Mouse (Mus musculus) heart, embryonic 16.5 days (tissue): ENCODE data around the gene Twnk. TPM values are rescaled to one million over a fixed set of nuclear protein-coding genes. Genes with fewer than 3 reads are reported as not detected.
A peak's percentile ranks its signal among the peaks of the same experiment; 100 is the strongest.

Source experiments
- ATAC-seq: fragments of 200-750 bp; cut with Nextera tagmentation; replicated peaks from 2 replicates; pipeline ENCODE4 v1.8.0; 2017; ENCODE audit warnings: moderate number of reproducible peaks; ENCODE audit not compliant: insufficient read depth, low FRiP score; ENCODE audit errors: extremely low read depth
- H3K27ac ChIP-seq: fragments of 300-500 bp; sonication (generic); 2 replicates; pipeline ENCODE4 v1.5.1; 2014; ENCODE audit warnings: mild to moderate bottlenecking, low read length, control low read depth, moderate library complexity
- H3K27me3 ChIP-seq: fragments of 300-500 bp; sonication (generic); 2 replicates; pipeline ENCODE4 v1.6.1; 2014; ENCODE audit warnings: low read length, mixed read lengths; ENCODE audit not compliant: control insufficient read depth, insufficient read depth
- H3K36me3 ChIP-seq: fragments of 300-500 bp; sonication (generic); 2 replicates; pipeline ENCODE4 v1.6.1; 2014; ENCODE audit not compliant: control insufficient read depth, insufficient read depth
- H3K4me1 ChIP-seq: fragments of 300-500 bp; sonication (generic); 2 replicates; pipeline ENCODE4 v1.6.1; 2014; ENCODE audit warnings: low read length, mixed read lengths; ENCODE audit not compliant: control insufficient read depth, insufficient read depth
- H3K4me2 ChIP-seq: fragments of 300-500 bp; sonication (generic); 2 replicates; pipeline ENCODE4 v1.6.1; 2014; ENCODE audit warnings: low read depth, mild to moderate bottlenecking, control low read depth, low read length
- H3K4me3 ChIP-seq: fragments of 300-500 bp; sonication (generic); 2 replicates; pipeline ENCODE4 v1.5.1; 2014; ENCODE audit warnings: mild to moderate bottlenecking, control low read depth, low read length
- H3K9ac ChIP-seq: fragments of 300-500 bp; sonication (generic); 2 replicates; pipeline ENCODE4 v1.6.1; 2014; ENCODE audit warnings: low read length, control low read depth
- H3K9me3 ChIP-seq: fragments of 300-500 bp; sonication (generic); replicated peaks from 2 replicates; pipeline ENCODE4 v1.6.1; 2016; ENCODE audit warnings: low read length; ENCODE audit not compliant: control insufficient read depth
- WGBS: fragments of 180-500 bp; shearing (Covaris S2); extraction: QIAGEN DNeasy Blood & Tissue Kit; methylation state at CpG from one replicate; pipeline ENCODE4 v1.1.7; 2014; 5-methylcytosine and 5-hydroxymethylcytosine counted together
- polyA plus RNA-seq: library from polyadenylated mRNA; unstranded; fragments of >200 nt; fragmentation: Nextera tagmentation; extraction: Ambion mirVana; gene quantifications from 2 replicates; pipeline ENCODE4 v1.2.1, GENCODE M21; 2015

Twnk gene
- polyA plus RNA-seq, 1 experiment from 2014 or later: 23.2 TPM

- Histone ChIP-seq H3K4me3 (no peak overlapping the region), H3K27me3 (no peaks in the 10 kb centered on the region), H3K9ac (no peak overlapping the region), H3K9me3 (no peaks in the 10 kb centered on the region), H3K4me1 (peaks cover 14% of the 10 kb centered on the region), H3K4me2 (0 out of 2 replicates have a peak overlapping the region, but pooled peaks have one; percentile 9), H3K36me3 (no peaks in the 10 kb centered on the region), H3K27ac (no peak overlapping the region)
- 45% methylated on average over 7 of the region's 7 CpGs for WGBS
- ATAC-seq: no peak
Observed at GRCm38 (mm10) chr19:44992246-44992645, 13.2 kb upstream of the Twnk start.

- no peak for ATAC-seq
- WGBS: 52% methylated on average over 7 of the region's 7 CpGs
- peaks cover 14% of the 10 kb centered on the region for H3K4me1 ChIP-seq
Observed at GRCm38 (mm10) chr19:44992712-44993111, 12.8 kb upstream of the Twnk start.

GRCm38 (mm10) chr19:44997786-44998185 is 7.7 kb upstream of the Twnk start:
- Histone ChIP-seq H3K4me1 (no peaks in the 10 kb centered on the region), H3K27me3 (no peaks in the 10 kb centered on the region), H3K36me3 (no peaks in the 10 kb centered on the region), H3K9me3 (no peaks in the 10 kb centered on the region), H3K4me3 (no peak overlapping the region), H3K27ac (no peak overlapping the region), H3K4me2 (no peak overlapping the region), H3K9ac (no peak overlapping the region)
- ATAC-seq: no peak
- WGBS: 85% methylated on average over 11 of the region's 11 CpGs

More at GRCm38 (mm10) chr19:44992712-44993111, 12.8 kb upstream of the Twnk start:
- no peaks in the 10 kb centered on the region for H3K36me3 ChIP-seq
- no peak overlapping the region for H3K9ac ChIP-seq
- H3K27ac ChIP-seq: no peak overlapping the region
- no peak overlapping the region for H3K4me2 ChIP-seq
- no peaks in the 10 kb centered on the region for H3K27me3 ChIP-seq
- H3K4me3 ChIP-seq: no peak overlapping the region
- H3K9me3 ChIP-seq: no peaks in the 10 kb centered on the region

- ATAC-seq: no peak
- WGBS: 82% methylated on average over 8 of the region's 8 CpGs
Observed at GRCm38 (mm10) chr19:44999647-45000046, 5.8 kb upstream of the Twnk start.

GRCm38 (mm10) chr19:45002301-45002700 is 3.2 kb upstream of the Twnk start:
- Histone ChIP-seq H3K4me1 (peaks cover 11% of the 10 kb centered on the region), H3K9ac (no peak overlapping the region), H3K27me3 (no peaks in the 10 kb centered on the region), H3K9me3 (no peaks in the 10 kb centered on the region), H3K4me3 (no peak overlapping the region), H3K27ac (no peak overlapping the region), H3K36me3 (peaks cover 10% of the 10 kb centered on the region), H3K4me2 (no peak overlapping the region)
- ATAC-seq: no peak
- 62% methylated on average over 3 of the region's 3 CpGs for WGBS

More at GRCm38 (mm10) chr19:44999647-45000046, 5.8 kb upstream of the Twnk start:
- peaks cover 10% of the 10 kb centered on the region for H3K36me3 ChIP-seq
- no peak overlapping the region for H3K4me3 ChIP-seq
- no peaks in the 10 kb centered on the region for H3K9me3 ChIP-seq
- no peak overlapping the region for H3K27ac ChIP-seq
- no peaks in the 10 kb centered on the region for H3K4me1 ChIP-seq
- no peaks in the 10 kb centered on the region for H3K27me3 ChIP-seq
- no peak overlapping the region for H3K4me2 ChIP-seq
- no peak overlapping the region for H3K9ac ChIP-seq

GRCm38 (mm10) chr19:45003740-45004516 is 1.5 kb upstream of the Twnk start:
- Histone ChIP-seq H3K36me3 (peaks cover 10% of the 10 kb centered on the region), H3K4me1 (peaks cover 24% of the 10 kb centered on the region), H3K4me3 (no peak overlapping the region), H3K4me2 (no peak overlapping the region), H3K27me3 (no peaks in the 10 kb centered on the region), H3K27ac (no peak overlapping the region), H3K9me3 (no peaks in the 10 kb centered on the region), H3K9ac (no peak overlapping the region)
- WGBS: 73% methylated on average over 7 of the region's 7 CpGs
- ATAC-seq: no peak

- peaks cover 21% of the 10 kb centered on the region for H3K36me3 ChIP-seq
- under 1% methylated on average over 82 of the region's 82 CpGs for WGBS
Observed at GRCm38 (mm10) chr19:45005957-45006712, 672 bp downstream of the Twnk start, which contains the start of gene Mrpl43. Mrpl43 (minus strand) TSS chr19:45006442.

GRCm38 (mm10) chr19:45007021-45007420 is 1.6 kb downstream of the Twnk start:
- H3K9me3 ChIP-seq: no peaks in the 10 kb centered on the region
- H3K4me2 ChIP-seq: peak overlapping the region; percentile 81
- H3K36me3 ChIP-seq: peaks cover 25% of the 10 kb centered on the region
- ATAC-seq: no peak
- peak overlapping the region; percentile 88 for H3K4me3 ChIP-seq
- H3K4me1 ChIP-seq: peaks cover 24% of the 10 kb centered on the region
- peak overlapping the region; percentile 85 for H3K9ac ChIP-seq
- no peaks in the 10 kb centered on the region for H3K27me3 ChIP-seq
- H3K27ac ChIP-seq: peak overlapping the region; percentile 89
- WGBS: 27% methylated on average over 17 of the region's 17 CpGs

More at GRCm38 (mm10) chr19:45005957-45006712, 672 bp downstream of the Twnk start, which contains the start of gene Mrpl43:
- Histone ChIP-seq H3K4me1 (peaks cover 24% of the 10 kb centered on the region), H3K4me3 (peak within 1 kb of the TSS; percentile 88), H3K27ac (peak within 1 kb of the TSS; percentile 89), H3K27me3 (no peaks in the 10 kb centered on the region), H3K9me3 (no peaks in the 10 kb centered on the region), H3K4me2 (peak within 1 kb of the TSS; percentile 81), H3K9ac (peak within 1 kb of the TSS; percentile 85)
- peak; percentile 92 for ATAC-seq
